Mouse (Mus musculus) urinary bladder, postnatal 4 days (tissue): ENCODE measurements around the gene Akirin2.

Experiments
- DNase-seq, 2 experiments: peaks; one replicate each; pipeline ENCODE4 v3.0.0; 2021 to 2022; ENCODE audit warnings: low spot score in 2 of 2

Akirin2 gene

DNA sequence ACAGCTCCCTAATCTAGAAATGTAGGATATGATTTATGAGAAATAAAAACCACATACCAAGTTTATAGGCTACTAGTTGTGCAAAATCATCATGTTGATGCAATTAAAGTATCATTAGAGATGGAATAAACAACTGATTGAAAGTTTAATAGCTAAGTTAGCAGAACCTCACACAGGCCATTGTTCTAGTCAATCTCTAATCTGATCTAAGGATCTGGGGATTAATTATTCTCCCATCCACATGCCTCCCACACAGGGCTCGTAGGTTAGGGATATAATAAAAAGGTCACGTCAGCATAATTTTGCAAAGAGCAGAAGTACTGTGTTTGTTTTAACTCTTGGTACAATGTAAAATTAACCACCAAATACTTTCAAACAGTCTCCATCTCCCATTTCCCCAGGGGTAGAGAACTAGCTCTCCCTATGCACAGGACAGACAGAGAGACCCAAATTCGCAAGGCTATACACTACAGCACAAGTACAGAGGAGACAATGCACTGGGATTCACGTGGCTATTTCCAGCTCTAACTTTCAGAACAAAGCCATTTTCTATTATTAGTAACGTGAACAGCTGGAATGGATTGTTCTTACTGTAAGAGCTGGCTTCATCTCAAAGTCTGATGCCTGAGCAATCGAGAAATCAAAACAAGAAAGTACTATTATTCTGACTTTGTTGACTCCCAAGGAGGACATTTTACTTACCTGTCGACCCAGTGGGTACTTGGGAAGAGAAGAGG, 34.3 kb downstream of the Akirin2 start:
- DNase-seq: no peak

DNA sequence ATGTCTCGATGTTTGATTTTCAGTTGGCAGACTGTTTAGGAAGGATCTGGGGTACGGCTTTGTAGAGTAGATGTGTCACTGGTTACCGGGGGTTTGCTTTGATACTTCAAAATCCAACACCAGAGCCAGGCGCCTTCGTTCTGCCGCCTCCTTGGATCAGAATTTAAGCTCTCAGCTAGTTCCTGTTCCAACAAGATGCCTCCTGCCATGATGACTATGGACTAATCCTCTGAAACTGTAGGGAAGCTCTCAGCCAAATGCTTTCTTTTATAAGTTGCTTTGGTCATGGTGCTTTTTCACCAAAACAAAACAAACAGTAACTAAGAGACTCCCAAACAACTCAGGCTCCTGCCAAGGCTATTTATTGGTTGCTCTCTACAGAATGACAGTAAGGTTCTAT, 52.4 kb downstream of the Akirin2 start:
- DNase-seq: no peak

DNA sequence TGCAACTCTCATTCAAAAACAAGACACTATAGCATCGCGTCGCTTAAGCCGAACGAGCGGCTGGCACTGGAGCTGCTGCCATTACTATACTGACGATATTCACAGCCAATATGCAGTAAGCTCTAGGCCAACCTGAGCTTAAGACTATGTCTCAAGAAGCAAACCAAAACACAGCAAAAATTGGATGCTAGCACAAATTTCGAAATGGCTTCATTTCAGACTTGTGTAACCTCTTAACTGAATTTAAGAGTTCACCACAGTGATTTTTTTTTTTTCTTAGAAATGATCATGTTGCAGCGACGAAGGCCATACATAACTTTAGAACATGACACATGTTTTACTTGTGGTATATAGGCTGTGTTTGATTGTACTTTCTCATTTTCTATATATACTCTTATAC, 55.9 kb downstream of the Akirin2 start:
- DNase-seq: no peak

DNA sequence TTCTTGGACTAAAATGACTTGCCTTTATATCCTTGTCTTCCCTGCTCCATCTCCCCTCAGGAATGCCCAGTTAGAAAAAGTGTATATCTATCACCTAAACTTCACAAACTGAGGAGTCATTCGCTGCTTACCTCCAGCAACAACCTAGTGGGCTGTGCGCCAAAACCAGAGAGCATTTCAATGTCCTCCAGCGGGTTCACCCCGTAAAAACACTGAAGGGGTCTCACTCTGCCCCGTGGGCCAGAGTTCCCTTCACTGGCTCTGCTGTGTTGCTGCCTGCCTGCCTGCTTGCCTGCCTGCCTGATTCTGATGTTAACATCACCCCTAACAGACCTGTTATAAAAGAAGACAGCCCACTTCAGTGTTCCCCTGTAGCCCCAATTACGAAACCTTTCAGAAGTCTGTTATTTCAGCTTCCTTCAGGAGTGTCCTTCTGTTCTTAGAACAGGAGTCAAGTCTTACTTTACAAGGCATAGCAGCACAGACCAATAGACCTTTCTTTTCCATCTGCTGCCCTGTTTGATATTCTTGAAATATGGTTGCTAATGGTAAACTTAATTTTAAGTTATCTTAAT, 62.9 kb downstream of the Akirin2 start:
- DNase-seq: no peak

DNA sequence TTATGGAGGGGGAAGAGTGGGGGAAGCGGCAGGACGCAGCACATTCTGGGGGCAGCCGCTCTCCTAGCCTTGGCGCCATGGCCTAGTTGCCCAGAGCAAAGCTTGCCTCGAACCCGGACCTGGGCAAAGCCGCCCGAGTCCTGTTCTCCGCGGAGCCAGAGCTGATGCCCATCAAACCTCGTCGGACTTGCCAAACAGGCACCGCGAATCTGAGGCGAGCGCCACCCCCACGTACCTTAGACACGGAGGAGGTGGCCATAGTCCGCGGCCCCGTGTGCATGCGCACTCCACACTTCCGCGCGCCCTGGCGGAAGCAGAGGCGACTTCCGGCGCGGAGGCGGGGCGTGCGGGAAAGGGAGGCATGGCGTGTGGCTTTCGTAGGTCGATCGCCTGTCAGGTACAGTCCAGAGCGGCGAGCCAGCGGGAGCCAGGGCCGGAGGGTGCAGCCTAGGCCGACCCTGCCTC, 63.9 kb downstream of the Akirin2 start, which contains the start of the genes Orc3 and Rars2:
Gene Orc3, minus strand, starts transcription at position 315 of the 465 bp plus-strand sequence.
Gene Rars2, plus strand, starts transcription at position 328 of the 465 bp plus-strand sequence.
- DNase-seq: peak; percentile 85 to 91

DNA sequence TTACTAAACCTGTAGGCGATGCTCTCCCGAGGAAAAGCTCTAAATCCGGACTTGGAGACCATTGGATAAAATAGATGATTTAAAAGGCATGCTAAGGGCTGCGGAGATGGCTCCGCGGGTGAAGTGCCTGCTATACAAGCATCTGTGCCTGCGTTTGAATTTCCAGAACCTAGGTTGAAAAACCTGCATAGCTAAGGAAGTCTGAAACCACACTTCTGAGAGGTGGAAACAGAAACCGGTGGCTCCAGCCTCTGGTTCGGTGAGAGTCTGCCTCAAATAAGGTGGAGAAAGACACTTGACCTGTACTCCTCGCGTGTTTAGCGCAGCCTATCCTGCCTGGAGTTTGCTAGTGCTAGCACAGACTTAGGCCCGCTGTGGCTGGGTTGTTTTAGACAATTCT, 64.6 kb downstream of the Akirin2 start:
- DNase-seq: no peak

DNA sequence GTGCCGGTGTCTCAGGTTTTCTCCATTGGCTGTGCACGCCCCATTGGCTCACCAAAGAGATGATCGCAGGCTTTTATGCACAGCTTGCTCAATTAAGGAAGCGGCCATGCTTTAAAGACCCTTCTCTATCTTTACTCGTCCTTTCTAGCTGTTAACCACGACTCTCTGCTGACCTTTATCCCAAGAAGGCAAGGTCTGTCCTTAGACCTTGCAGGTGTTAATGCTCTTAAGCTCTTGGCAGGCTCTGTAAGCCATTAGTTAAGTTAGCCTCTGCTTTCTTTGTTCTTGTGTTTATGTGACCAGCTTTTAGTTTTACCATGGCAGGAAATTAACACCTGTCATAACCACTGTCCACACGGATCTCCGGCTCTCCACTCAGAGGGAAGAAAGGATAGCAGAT, 65.4 kb downstream of the Akirin2 start:
- no peak for DNase-seq
